Mouse (Mus musculus): ENCODE measurements at regions not wholly inside any gene's neighbourhood (a gene's known extent, or its start where the extent isn't known, plus 50 kb on each side); places are given as distances from the start of the nearest gene placed in this dataset.

DNA sequence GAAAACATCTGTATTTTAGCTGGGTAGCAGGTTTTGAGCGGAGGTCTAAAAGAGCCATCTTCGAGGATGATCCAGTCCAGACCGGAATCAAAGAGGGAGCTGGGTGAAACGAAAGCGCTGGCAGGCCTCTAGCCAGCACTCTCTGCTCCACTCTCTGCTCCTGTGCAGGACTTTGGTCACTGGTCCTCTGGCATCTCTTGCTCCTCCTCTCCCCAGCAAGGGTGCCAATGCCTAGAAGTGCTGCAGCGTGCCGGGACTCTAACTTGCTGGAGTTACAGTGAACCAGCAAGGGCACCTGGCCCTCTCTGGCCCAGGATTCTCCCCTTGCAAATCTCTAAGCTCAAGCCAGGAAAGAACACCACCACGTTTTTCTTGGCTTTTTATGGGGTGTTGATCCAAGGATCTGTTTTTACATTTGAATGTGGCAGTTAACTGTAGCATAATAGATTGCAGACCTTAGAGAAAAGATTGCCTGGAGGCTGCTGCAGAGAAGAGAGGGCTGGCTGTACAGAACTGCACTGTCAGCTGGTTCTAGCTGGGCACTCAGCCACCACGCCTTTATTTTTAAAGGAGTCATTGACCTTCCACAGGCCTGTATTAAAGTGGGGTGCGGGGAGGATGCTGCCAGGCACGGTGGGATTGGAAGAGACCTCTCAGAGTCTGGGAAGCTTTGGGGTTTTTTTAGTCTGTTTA is 101.1 kb upstream of the Sesn3 start:
- peak; percentile 92 for ATAC-seq (ENCODE audit: low FRiP score, low read depth)
- Histone ChIP-seq H3K4me1 (peaks cover 33% of the 10 kb centered on the region), H3K9ac (no peak overlapping the region), H3K9me3 (no peaks in the 10 kb centered on the region), H3K4me3 (no peak overlapping the region), H3K36me3 (no peaks in the 10 kb centered on the region), H3K27ac (peak overlapping the region; percentile 64), H3K27me3 (replicated peaks) (no peaks in the 10 kb centered on the region), H3K4me2 (replicated peaks) (peak overlapping the region; percentile 39)
- WGBS, result 10% methylated on average over 11 of the region's 11 CpGs

DNA sequence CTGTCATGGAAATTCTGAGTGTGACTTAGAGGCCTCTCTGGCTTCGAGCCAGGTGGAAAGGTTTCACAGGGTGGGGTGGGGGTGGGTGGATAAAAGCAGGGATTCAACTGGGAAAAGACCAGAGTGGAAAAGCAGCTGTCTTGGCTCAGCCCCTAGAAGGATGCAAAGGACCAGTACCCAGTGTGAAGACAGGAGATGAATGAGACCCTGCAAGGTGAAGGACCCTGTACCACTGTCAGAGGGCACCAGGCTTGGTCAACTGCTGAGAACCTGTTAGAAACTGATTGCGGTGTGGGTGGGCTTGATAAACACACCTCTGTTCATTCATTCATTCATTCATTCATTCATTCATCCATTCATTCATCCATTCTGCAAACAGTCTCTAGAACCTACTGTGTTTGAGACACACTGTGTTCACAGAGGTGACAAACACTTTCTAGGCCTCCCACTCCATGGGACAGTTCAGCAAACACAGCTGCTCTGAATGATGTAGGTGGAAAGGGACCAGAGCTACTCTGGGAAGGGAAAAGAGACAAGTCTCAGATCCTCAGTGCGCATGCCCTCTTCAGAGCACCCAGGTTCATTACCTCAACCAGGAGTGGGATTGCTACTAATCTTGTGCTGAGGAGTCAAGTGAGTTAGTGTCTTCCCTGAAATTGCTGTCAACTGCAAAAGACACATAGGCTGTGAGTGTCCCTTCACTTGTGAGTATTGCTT is 100.4 kb upstream of the Sesn3 start:
- ATAC-seq (ENCODE audit: low FRiP score, low read depth), result peak; percentile 85
- Histone ChIP-seq H3K27me3 (replicated peaks) (no peaks in the 10 kb centered on the region), H3K4me2 (replicated peaks) (no peak overlapping the region), H3K27ac (peak overlapping the region; percentile 11; the same call in 1 of the 2 replicates), H3K4me1 (peaks cover 33% of the 10 kb centered on the region), H3K36me3 (no peaks in the 10 kb centered on the region), H3K9me3 (no peaks in the 10 kb centered on the region), H3K9ac (no peak overlapping the region), H3K4me3 (no peak overlapping the region)
- 60% methylated on average over 3 of the region's 3 CpGs for WGBS

DNA sequence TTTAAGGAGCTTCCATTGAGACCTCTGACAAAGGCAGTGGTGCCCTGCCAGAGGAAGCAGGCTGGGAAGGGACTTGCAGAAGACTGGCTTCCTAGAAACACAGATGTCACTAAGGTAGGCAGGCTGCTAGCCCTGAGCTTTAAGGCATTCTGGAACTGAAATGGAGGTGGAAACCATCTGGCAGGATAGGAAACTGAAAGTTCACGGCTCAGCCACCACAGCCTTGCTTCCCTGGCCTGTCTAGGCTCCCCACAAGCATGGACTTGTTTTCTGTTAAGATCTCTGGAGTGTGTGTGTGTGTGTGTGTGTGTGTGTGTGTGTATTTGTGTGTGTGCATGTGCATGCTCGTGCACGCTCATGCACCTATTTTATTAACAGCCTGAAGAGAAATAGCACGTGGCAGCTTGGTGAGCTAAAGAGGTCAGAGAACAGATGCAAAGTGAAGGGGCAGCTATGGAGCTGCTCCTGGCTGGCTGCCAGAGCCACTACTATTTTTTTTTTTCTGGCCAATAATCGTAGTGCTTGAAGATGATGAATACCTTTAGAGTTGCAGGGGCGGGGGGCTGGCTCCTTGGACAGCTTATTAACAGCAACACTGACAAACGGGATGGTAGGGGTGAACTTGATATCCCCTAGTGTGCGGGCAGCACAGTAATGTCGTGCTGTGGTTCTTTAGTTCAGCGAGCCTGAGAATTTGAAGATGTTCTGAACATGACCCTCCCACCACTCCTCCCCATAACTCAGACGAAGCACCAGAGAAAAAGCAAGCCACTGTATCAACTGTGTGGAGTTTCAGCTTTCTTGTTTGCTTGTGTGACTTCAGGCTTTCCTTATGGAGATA is 99.6 kb upstream of the Sesn3 start:
- 0 out of 2 replicates have a peak overlapping the region, but pooled peaks have one; percentile 12 for H3K4me2 ChIP-seq (replicated peaks)
- H3K4me1 ChIP-seq, result peaks cover 33% of the 10 kb centered on the region
- no peaks in the 10 kb centered on the region for H3K9me3 ChIP-seq
- no peak overlapping the region for H3K4me3 ChIP-seq
- H3K9ac ChIP-seq, result no peak overlapping the region
- 34% methylated on average over 11 of the region's 11 CpGs for WGBS
- peak; percentile 2; the same call in 1 of the 2 replicates for ATAC-seq (ENCODE audit: low FRiP score, low read depth)
- H3K27me3 ChIP-seq (replicated peaks), result no peaks in the 10 kb centered on the region
- H3K36me3 ChIP-seq, result no peaks in the 10 kb centered on the region
- peak overlapping the region; percentile 11; the same call in 1 of the 2 replicates for H3K27ac ChIP-seq

DNA sequence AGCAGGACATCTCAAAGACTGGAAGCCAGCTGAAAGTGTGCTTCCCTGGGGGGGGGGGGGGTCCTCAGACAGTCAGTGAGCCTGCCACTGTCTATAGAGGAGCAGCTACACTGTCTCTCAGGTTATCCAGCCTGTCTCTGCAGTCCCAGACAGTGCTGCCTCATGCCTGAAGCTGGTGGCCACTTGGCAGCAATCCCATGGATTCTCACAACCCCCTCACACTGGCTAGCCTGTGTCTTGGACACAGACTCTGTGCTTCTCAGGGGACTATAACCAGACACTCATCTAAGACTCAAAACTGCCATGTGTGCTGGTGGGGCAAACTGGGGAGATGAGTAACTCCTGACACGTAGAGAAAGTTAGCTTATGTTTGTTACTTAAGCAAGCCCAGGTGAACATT is 95.1 kb upstream of the Sesn3 start:
- 90% methylated on average over 1 of the region's 1 CpGs for WGBS
- Histone ChIP-seq H3K9me3 (no peaks in the 10 kb centered on the region), H3K4me3 (no peak overlapping the region), H3K4me1 (peaks cover 16% of the 10 kb centered on the region), H3K9ac (no peak overlapping the region), H3K36me3 (no peaks in the 10 kb centered on the region), H3K27ac (no peak overlapping the region), H3K4me2 (replicated peaks) (no peak overlapping the region), H3K27me3 (replicated peaks) (no peaks in the 10 kb centered on the region)
- no peak for ATAC-seq (ENCODE audit: low FRiP score, low read depth)

DNA sequence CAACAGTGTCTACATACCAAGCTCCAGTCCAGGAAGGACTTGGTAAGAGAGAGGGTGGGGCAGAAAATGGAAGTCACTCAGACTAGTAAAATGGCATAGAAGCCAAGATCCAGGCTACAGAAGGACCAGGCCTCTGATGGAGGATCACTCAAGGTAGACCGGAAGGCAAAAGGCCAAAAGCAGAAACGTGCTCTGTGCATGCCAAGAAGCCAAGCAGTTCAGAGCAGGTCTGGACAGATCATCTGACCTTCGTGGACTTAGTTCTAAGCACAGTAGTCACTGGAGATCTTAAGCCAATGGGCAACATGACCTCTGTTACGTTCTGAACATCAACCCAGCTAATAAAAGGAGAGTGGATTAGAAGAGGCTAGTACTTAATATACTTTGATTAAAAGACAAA is 90.6 kb upstream of the Sesn3 start:
- Histone ChIP-seq H3K9me3 (no peaks in the 10 kb centered on the region), H3K4me2 (replicated peaks) (no peak overlapping the region), H3K27ac (no peak overlapping the region), H3K4me3 (no peak overlapping the region), H3K36me3 (no peaks in the 10 kb centered on the region), H3K27me3 (replicated peaks) (no peaks in the 10 kb centered on the region), H3K9ac (no peak overlapping the region), H3K4me1 (no peaks in the 10 kb centered on the region)
- ATAC-seq (ENCODE audit: low FRiP score, low read depth), result no peak
- WGBS, result 94% methylated on average over 4 of the region's 4 CpGs

DNA sequence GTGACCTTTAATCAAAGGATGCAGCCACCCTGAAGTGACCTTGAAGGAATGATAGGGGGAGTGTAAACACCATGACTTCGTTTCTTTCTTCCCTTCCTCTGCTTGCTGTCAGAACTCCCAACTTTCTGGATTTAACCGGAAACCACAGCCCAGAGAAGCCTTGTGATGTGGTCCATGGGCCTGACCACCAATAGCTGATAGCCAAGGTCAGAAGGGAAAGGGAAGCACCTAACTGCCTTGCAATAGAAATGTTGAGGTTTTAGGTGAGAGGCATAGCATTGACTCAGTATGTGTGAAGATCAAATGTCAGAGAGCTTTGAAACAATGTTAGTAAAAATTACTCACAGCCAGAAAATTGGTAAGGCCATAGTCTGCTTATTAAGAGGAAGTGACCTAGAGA is 89.2 kb upstream of the Sesn3 start:
- H3K27ac ChIP-seq, result no peak overlapping the region
- 65% methylated on average over 2 of the region's 2 CpGs for WGBS
- H3K36me3 ChIP-seq, result no peaks in the 10 kb centered on the region
- H3K4me3 ChIP-seq, result no peak overlapping the region
- ATAC-seq (ENCODE audit: low FRiP score, low read depth), result no peak
- H3K4me2 ChIP-seq (replicated peaks), result no peak overlapping the region
- no peak overlapping the region for H3K9ac ChIP-seq
- H3K4me1 ChIP-seq, result no peaks in the 10 kb centered on the region
- no peaks in the 10 kb centered on the region for H3K27me3 ChIP-seq (replicated peaks)
- H3K9me3 ChIP-seq, result no peaks in the 10 kb centered on the region

DNA sequence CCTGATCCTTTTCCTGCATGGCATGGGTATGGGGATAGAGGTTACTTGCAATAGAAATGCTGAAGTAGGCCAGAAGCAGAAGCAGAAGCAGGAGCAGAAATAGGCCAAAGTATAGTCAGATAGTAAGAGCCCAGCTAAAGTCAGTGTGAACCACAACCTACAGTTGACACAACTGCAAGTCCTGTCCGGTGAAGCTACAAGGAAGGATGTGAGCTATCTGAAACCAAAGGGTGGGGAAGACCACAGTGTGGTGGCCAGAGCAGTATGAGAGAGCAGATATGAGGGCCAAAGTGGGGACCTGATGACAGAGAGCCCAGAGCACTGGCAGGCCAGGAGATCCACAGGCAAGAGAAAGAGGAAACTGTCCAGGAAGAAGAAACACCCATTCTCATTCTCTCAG is 87.1 kb upstream of the Sesn3 start:
- 100% methylated on average over 1 of the region's 1 CpGs for WGBS
- Histone ChIP-seq H3K4me2 (replicated peaks) (no peak overlapping the region), H3K9ac (no peak overlapping the region), H3K27ac (no peak overlapping the region), H3K36me3 (no peaks in the 10 kb centered on the region), H3K4me1 (0 out of 2 replicates have a peak, but pooled peaks cover 4% of the 10 kb centered on the region), H3K4me3 (no peak overlapping the region), H3K9me3 (no peaks in the 10 kb centered on the region), H3K27me3 (replicated peaks) (no peaks in the 10 kb centered on the region)
- ATAC-seq (ENCODE audit: low FRiP score, low read depth), result no peak

DNA sequence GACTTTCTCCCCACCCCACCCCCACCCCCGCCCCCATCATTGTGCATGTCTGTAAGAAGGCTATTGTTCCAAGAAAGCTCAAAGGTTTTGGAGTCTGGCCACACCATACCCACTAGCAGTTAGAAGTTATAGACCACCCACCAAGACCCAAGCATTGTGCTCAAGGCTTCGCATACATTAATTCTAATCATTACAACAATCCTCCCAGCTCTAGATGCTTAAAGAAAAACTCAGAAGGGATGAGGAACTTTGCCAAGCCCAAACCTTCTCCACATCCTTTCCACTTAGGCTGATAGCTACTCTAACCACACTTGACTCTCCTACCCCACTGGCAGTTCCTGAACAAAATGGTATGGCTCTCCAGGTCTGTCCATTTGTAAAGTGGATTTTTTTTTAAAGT is 86.4 kb upstream of the Sesn3 start:
- Histone ChIP-seq H3K9me3 (no peaks in the 10 kb centered on the region), H3K4me1 (0 out of 2 replicates have a peak, but pooled peaks cover 8% of the 10 kb centered on the region), H3K36me3 (no peaks in the 10 kb centered on the region), H3K27ac (no peak overlapping the region), H3K4me3 (no peak overlapping the region), H3K27me3 (replicated peaks) (no peaks in the 10 kb centered on the region), H3K9ac (no peak overlapping the region), H3K4me2 (replicated peaks) (no peak overlapping the region)
- WGBS, result 66% methylated on average over 2 of the region's 2 CpGs
- ATAC-seq (ENCODE audit: low FRiP score, low read depth), result no peak

DNA sequence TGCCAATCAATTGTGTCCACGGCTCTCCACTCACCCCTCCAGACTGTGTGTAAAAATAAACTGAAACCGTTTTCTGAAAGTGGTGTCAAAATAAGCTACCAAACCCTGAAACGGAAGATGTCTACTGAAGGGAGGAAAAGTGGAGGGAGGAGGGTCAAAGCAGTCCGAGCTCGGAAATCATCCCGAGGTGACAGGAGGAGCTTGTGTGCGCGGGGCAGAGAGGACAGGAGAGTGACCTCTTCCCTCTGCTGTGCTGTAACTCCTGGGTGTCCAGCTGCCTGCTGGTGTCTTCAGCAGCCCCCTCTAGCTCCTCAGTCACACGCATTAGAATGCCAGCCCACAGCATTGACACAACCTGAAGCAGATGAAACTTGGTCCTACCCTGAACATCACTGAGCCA is 84.2 kb upstream of the Sesn3 start:
- ATAC-seq (ENCODE audit: low FRiP score, low read depth), result no peak
- Histone ChIP-seq H3K4me1 (0 out of 2 replicates have a peak, but pooled peaks cover 8% of the 10 kb centered on the region), H3K36me3 (no peaks in the 10 kb centered on the region), H3K9me3 (no peaks in the 10 kb centered on the region), H3K4me2 (replicated peaks) (no peak overlapping the region), H3K4me3 (no peak overlapping the region), H3K9ac (no peak overlapping the region), H3K27ac (no peak overlapping the region), H3K27me3 (replicated peaks) (no peaks in the 10 kb centered on the region)
- WGBS, result 84% methylated on average over 9 of the region's 9 CpGs

DNA sequence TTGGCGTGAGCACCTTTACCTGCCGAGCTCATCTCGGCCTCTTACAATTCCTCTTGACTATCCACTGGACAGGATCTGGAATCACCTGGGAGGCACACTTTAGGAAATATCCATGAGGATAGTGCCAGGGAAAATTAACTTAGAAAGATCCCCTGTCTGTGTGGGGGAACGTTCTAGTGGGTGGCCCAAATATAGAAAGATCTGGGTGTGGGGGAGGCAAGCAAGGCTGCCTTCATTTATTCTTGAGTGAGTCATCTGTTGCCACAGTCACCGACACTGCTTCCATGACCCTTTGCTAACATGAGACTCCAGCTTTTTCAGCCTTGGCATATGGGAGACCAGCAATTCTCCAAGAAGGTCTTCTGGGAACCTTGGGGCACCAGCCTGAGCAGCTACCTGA is 80.1 kb upstream of the Sesn3 start:
- ATAC-seq (ENCODE audit: low FRiP score, low read depth), result no peak
- Histone ChIP-seq H3K9ac (no peak overlapping the region), H3K27me3 (replicated peaks) (no peaks in the 10 kb centered on the region), H3K27ac (no peak overlapping the region), H3K4me3 (no peak overlapping the region), H3K4me1 (0 out of 2 replicates have a peak, but pooled peaks cover 8% of the 10 kb centered on the region), H3K36me3 (no peaks in the 10 kb centered on the region), H3K4me2 (replicated peaks) (no peak overlapping the region), H3K9me3 (no peaks in the 10 kb centered on the region)
- WGBS, result 91% methylated on average over 5 of the region's 5 CpGs

DNA sequence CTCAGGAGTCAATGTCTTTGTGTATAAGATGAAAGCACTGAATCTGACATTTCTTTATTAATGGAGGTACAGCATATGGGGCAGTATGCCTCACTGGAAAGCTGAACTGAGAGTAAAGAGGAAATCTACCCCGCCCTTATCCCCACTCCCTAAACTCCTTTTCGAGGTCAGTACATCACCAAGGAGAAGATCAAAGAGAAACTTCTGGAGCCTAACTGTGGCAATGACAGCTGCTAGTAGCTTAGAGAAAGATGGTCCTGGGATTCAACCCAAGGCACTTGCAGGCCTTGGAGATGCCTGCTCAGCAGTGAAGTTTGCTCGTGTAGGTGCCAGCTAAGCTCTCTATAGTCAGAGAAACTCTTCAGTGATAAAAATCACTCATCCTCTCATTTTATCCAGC is 75.8 kb upstream of the Sesn3 start:
- H3K4me2 ChIP-seq (replicated peaks), result no peak overlapping the region
- no peaks in the 10 kb centered on the region for H3K4me1 ChIP-seq
- WGBS, result 69% methylated on average over 3 of the region's 3 CpGs
- no peak overlapping the region for H3K27ac ChIP-seq
- H3K36me3 ChIP-seq, result no peaks in the 10 kb centered on the region
- no peaks in the 10 kb centered on the region for H3K27me3 ChIP-seq (replicated peaks)
- no peaks in the 10 kb centered on the region for H3K9me3 ChIP-seq
- ATAC-seq (ENCODE audit: low FRiP score, low read depth), result no peak
- no peak overlapping the region for H3K9ac ChIP-seq
- H3K4me3 ChIP-seq, result no peak overlapping the region

DNA sequence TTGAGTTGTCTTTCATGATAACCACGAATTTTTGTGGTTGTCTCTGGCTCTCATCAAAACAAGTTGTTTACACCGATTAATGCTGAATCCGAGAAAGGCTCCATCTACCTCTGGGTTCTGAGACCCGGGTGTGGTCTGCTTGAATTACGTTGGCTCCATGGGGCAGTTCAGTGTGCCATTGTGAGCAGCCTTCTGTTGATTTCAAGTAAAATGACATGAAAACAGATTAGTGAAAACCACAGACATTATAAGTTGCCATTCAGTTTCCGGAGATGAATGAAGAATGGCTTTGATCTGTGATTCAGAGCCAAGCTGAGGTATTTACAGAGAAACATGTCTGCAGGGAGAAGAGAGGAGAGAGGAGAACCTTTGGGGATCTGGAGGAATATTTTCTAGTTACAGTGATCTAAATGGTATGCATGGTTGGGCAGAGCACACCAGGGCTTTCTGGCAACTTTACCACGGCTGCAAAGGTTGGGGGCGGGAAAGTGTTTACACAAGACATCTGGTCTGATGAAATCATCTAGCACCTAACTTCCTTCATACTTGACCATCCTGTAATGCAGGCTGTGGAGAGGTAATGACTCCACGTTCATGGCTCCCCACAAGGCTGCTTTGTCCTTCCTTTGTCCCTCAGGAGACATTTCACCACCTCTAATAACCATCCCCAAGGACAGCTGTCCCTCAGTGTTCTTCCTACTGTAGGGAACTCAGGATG is 74.7 kb upstream of the Sesn3 start:
- no peaks in the 10 kb centered on the region for H3K36me3 ChIP-seq
- ATAC-seq (ENCODE audit: low FRiP score, low read depth), result no peak
- H3K4me1 ChIP-seq, result no peaks in the 10 kb centered on the region
- 74% methylated on average over 9 of the region's 9 CpGs for WGBS
- H3K4me2 ChIP-seq (replicated peaks), result no peak overlapping the region
- no peaks in the 10 kb centered on the region for H3K27me3 ChIP-seq (replicated peaks)
- no peak overlapping the region for H3K27ac ChIP-seq
- H3K9me3 ChIP-seq, result no peaks in the 10 kb centered on the region
- H3K9ac ChIP-seq, result no peak overlapping the region
- no peak overlapping the region for H3K4me3 ChIP-seq

Data from neural tube, embryonic 12.5 days (tissue).